Mouse (Mus musculus): ENCODE measurements around the gene Gm21258. TPM values are rescaled to one million over a fixed set of nuclear protein-coding genes. Genes with fewer than 3 reads are reported as not detected.
"Not testable (repeated sequence)": the region's sequence is repeated elsewhere in the genome, so short reads cannot be mapped to it uniquely, and the experiment has no call there.

Gene Gm21258
- not detected for total RNA-seq (2021)

GRCm38 (mm10) chrY:52779740-52780139 lies at the start of gene Gm21258:
Gene Gm21258, plus strand, starts transcription at chrY:52780040.
- not testable (repeated sequence) for DNase-seq

Measured in heart, postnatal 4 days (tissue).